Mouse (Mus musculus) MEL (cell line): ENCODE measurements around the gene Vipas39.
A peak's percentile ranks its signal among the peaks of the same experiment; 100 is the strongest.

Source experiments
- CHD2 ChIP-seq: IDR thresholded peaks from 2 replicates; pipeline ENCODE4 v1.6.1; 2011; ENCODE audit warnings: low read length, improper control_type of control experiment
- CTCF ChIP-seq, 3 experiments: IDR thresholded peaks in 2 of 3; conservative IDR thresholded peaks in 1 of 3; 2 replicates each; pipeline ENCODE4 v1.5.1; 2011 to 2012; ENCODE audit warnings: low read length in 3 of 3, low read depth in 2 of 3, mild to moderate bottlenecking in 2 of 3, improper control_type of control experiment in 1 of 3, inconsistent platforms in 1 of 3, mixed read lengths in 1 of 3, moderate library complexity in 1 of 3; ENCODE audit not compliant: control insufficient read depth in 1 of 3, insufficient read depth in 1 of 3, poor library complexity in 1 of 3, severe bottlenecking in 1 of 3
- EP300 ChIP-seq, 2 experiments: IDR thresholded peaks; 2 replicates each; pipeline ENCODE4 v1.6.1; 2011; ENCODE audit warnings: improper control_type of control experiment in 2 of 2, low read length in 2 of 2, low read depth in 1 of 2, mild to moderate bottlenecking in 1 of 2
- MAX ChIP-seq: IDR thresholded peaks from 2 replicates; pipeline ENCODE4 v1.6.1; 2011; ENCODE audit warnings: low read length, improper control_type of control experiment
- MYC ChIP-seq: IDR thresholded peaks from 2 replicates; pipeline ENCODE4 v1.6.1; 2011; ENCODE audit warnings: low read depth, mild to moderate bottlenecking, low read length, improper control_type of control experiment, moderate library complexity
- POLR2A ChIP-seq, 2 experiments: IDR thresholded peaks; 2 replicates each; pipeline ENCODE4 v1.6.1; 2011 to 2012; ENCODE audit warnings: low read length in 2 of 2, mild to moderate bottlenecking in 2 of 2, control low read depth in 1 of 2, improper control_type of control experiment in 1 of 2, low read depth in 1 of 2, moderate library complexity in 1 of 2; ENCODE audit not compliant: control insufficient read depth in 1 of 2, insufficient read depth in 1 of 2, poor library complexity in 1 of 2
- POLR2AphosphoS2 ChIP-seq: IDR thresholded peaks from 2 replicates; pipeline ENCODE4 v1.6.1; 2011; ENCODE audit warnings: low read length, improper control_type of control experiment
- TAL1 ChIP-seq: IDR thresholded peaks from 2 replicates; pipeline ENCODE4 v1.6.1; 2012; ENCODE audit warnings: mild to moderate bottlenecking, inconsistent platforms, low read length, moderate library complexity, mixed read lengths
- TCF12 ChIP-seq: IDR thresholded peaks from 2 replicates; pipeline ENCODE4 v1.6.1; 2014; ENCODE audit warnings: low read depth, mild to moderate bottlenecking, inconsistent platforms, low read length, improper control_type of control experiment, moderate library complexity
- USF1 ChIP-seq: IDR thresholded peaks from 2 replicates; pipeline ENCODE4 v1.6.1; 2014; ENCODE audit warnings: low read depth, mild to moderate bottlenecking, inconsistent platforms, low read length, improper control_type of control experiment, moderate library complexity
- USF2 ChIP-seq, 2 experiments: IDR thresholded peaks; 2 replicates each; pipeline ENCODE4 v1.6.1; 2011 to 2012; ENCODE audit warnings: improper control_type of control experiment in 2 of 2, low read length in 2 of 2, borderline replicate concordance in 1 of 2, inconsistent platforms in 1 of 2, low read depth in 1 of 2, mild to moderate bottlenecking in 1 of 2; ENCODE audit not compliant: insufficient read depth in 1 of 2
- ZC3H11A ChIP-seq: IDR thresholded peaks from 2 replicates; pipeline ENCODE4 v1.6.1; 2012; ENCODE audit warnings: low read depth, mild to moderate bottlenecking, inconsistent platforms, low read length, improper control_type of control experiment
- ZMIZ1 ChIP-seq: IDR thresholded peaks from 2 replicates; pipeline ENCODE4 v1.6.1; 2012; ENCODE audit warnings: low read depth, mild to moderate bottlenecking, inconsistent platforms, low read length, improper control_type of control experiment, moderate library complexity
- ZNF384 ChIP-seq: IDR thresholded peaks from 2 replicates; pipeline ENCODE4 v1.6.1; 2012; ENCODE audit warnings: low read depth, mild to moderate bottlenecking, inconsistent platforms, low read length, improper control_type of control experiment

DNA sequence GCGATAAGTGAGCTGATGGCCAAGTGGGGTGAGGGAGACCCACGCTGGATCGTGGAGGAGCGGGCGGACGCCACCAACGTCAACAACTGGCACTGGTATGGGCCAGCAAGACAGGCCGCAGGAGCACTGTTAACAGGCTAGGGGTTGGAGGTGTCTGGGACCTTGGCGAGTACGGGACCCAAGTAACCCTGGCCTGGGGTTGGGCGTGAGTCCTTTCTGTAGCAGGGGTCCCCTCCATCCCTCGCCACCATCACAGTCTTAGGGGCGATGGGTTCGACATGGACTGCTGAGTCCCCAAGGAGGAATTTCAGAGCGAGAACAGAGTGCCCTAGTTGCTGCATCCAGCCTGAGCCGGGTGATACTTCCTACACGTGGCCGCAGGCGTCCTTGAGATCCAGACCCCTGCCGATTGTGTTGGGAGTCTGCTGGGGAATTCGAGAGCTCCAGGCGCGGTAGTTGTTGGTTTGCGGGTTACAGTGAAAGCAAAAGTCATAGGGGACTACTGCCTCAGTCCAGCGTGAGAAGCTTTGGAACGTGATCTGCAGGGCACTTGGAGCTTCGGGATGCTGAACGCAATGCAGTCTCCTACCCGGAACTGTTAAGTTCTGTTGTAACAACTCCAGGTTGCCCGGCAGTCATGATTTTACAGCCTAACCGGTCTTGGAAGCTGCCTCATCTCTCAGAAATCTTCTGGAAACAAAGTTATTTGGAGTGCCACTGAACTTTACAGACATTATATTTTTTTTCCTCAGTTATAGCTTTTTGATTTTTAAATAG is 959 bp upstream of the Vipas39 start:
- TF ChIP-seq MAX (peak; percentile 69), CTCF (IDR thresholded peaks at IDR 0.05 in 2 of 3, conservative IDR thresholded peaks at IDR 0.05 in 1 of 3; ENCODE audit: control insufficient read depth in 1 of 3, insufficient read depth in 1 of 3, low read depth in 2 of 3, low read length in 3 of 3, poor library complexity in 1 of 3, severe bottlenecking in 1 of 3) (no peak), MYC (peak; percentile 81; the same call in 1 of the 2 replicates), POLR2A (IDR thresholded peaks at IDR 0.05; ENCODE audit: control insufficient read depth in 1 of 2, insufficient read depth in 1 of 2, low read depth in 1 of 2, low read length in 2 of 2, poor library complexity in 1 of 2) (no peak; a peak in 2 of 4 replicates), ZNF384 (no peak), CHD2 (no peak), EP300 (IDR thresholded peaks at IDR 0.05; ENCODE audit: low read depth in 1 of 2, low read length in 2 of 2) (no peak), TAL1 (no peak), USF1 (no peak), ZMIZ1 (no peak), USF2 (IDR thresholded peaks at IDR 0.05; ENCODE audit: borderline replicate concordance in 1 of 2, insufficient read depth in 1 of 2, low read depth in 1 of 2, low read length in 2 of 2) (no peak), ZC3H11A (no peak), POLR2AphosphoS2 (no peak), TCF12 (no peak)
